Mouse (Mus musculus): ENCODE data around the gene Tes3-ps.

Gene Tes3-ps

GRCm38 (mm10) chr13:49504510-49504909, 11.4 kb downstream of the Tes3-ps start, which contains the start of gene Ecm2:
TSS of gene Ecm2 (plus strand) at chr13:49504810.
- no peak for DNase-seq (ENCODE audit: low spot score)

GRCm38 (mm10) chr13:49505776-49506175, 12.7 kb downstream of the Tes3-ps start:
- DNase-seq (ENCODE audit: low spot score) = no peak

GRCm38 (mm10) chr13:49507176-49507575, 14.1 kb downstream of the Tes3-ps start:
- no peak for DNase-seq (ENCODE audit: low spot score)

GRCm38 (mm10) chr13:49518761-49519160, 25.6 kb downstream of the Tes3-ps start:
- DNase-seq (ENCODE audit: low spot score) = no peak

- no peak for DNase-seq (ENCODE audit: low spot score)
Observed at GRCm38 (mm10) chr13:49526235-49526634, 33.1 kb downstream of the Tes3-ps start.

- DNase-seq (ENCODE audit: low spot score) = no peak
Observed at GRCm38 (mm10) chr13:49530636-49531035, 37.5 kb downstream of the Tes3-ps start.

- no peak for DNase-seq (ENCODE audit: low spot score)
Observed at GRCm38 (mm10) chr13:49536946-49537345, 43.8 kb downstream of the Tes3-ps start.

GRCm38 (mm10) chr13:49538693-49539092, 45.6 kb downstream of the Tes3-ps start:
- DNase-seq (ENCODE audit: low spot score) = no peak

GRCm38 (mm10) chr13:49544279-49544678, 51.2 kb downstream of the Tes3-ps start, which contains the start of gene Aspn:
TSS of gene Aspn (plus strand) at chr13:49544443.
- peak; percentile 82 for DNase-seq (ENCODE audit: low spot score)

GRCm38 (mm10) chr13:49545646-49546045, 52.5 kb downstream of the Tes3-ps start:
- DNase-seq (ENCODE audit: low spot score) = peak; percentile 61
